Comparison of ENCODE assay signal across 14 mouse cellular contexts in the genomic region with DNA sequence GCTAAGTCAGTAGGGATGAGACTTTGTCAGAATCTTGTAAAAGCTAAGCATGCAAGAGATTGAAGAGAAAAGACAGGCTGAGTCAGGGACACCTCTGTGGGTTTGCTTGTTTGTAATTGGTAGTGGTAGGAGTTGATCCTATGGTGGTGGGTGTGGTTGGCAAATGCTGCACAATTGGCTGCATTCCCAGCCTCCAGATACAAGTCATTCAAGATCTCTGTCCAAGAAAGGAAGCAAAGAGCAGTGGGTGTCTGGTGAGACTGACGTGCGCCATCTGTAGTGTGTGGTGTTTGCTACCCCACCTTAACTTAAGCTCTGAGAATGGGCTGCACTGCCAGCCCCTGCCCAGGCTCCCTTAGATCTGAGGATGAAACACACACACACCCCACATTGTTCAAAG. TPM values are rescaled to one million over a fixed set of nuclear protein-coding genes. Genes with fewer than 3 reads are reported as not detected.
DNase-seq lines count a peak whose midpoint lies in the region.
"Had no signal": no experiment of that assay in that cellular context is flagged by ENCODE, and none has a peak within 500 bp of the region (broad histone marks: within the 10 kb centered on the region; RNA-seq: fewer than 3 reads in every experiment).

No protein-coding gene starts in this region.

- DNase-seq in cerebellum, postnatal 10 days: peak; percentile 48 to 68
- no peak for DNase-seq in cerebellum, adult 8-10 months
- peak; percentile 80 to 87 for DNase-seq in frontal cortex, postnatal 36 days (ENCODE audit: low spot score in 2 of 2)
- peak; percentile 18 to 90 for DNase-seq in left cerebral cortex, adult 8-10 months (ENCODE audit: low spot score in 2 of 2)
- peak; percentile 59 to 69 for DNase-seq in right cerebral cortex, postnatal 10 days (ENCODE audit: low spot score in 2 of 2)
- DNase-seq in testis, postnatal 10 days (ENCODE audit: low spot score): no peak
- no peak for DNase-seq in kidney, postnatal 4 days
- DNase-seq in kidney, postnatal 25 days: no peak
- DNase-seq: adrenal gland, postnatal 10 days; cerebellum, adult 9-11 months; gastrocnemius, postnatal 10 days; thymus, adult 18-20 months had no signal

RNA-seq across cellular contexts. Expression of a gene that starts 19.5 kb away (rescaled TPM):
- 1 to 10 TPM; 6.2 to 9.9 (median 7.2) TPM for total RNA-seq in left cerebral cortex, adult 8-10 months (2022)

RNA-seq across cellular contexts. Expression of a gene that starts 43.6 kb away (rescaled TPM):
- total RNA-seq in left cerebral cortex, adult 8-10 months (2022): under 1 TPM in 1 of 4 experiments, not detected in 3; 0.46 TPM
- total RNA-seq: adrenal gland, postnatal 10 days; ES-E14; gastrocnemius, postnatal 10 days; left cerebral cortex, postnatal 10 days had no signal

Comparison
In these comparisons a context has a peak if more than half of its experiments do, and no peak if none do; other contexts are left out.
1. DNase-seq: peak in cerebellum, postnatal 10 days (2 of 2), frontal cortex, postnatal 36 days (2 of 2), left cerebral cortex, adult 8-10 months (2 of 2) and right cerebral cortex, postnatal 10 days (2 of 2); none in cerebellum, adult 8-10 months (single experiment), testis, postnatal 10 days (single experiment), kidney, postnatal 4 days (0 of 2) and kidney, postnatal 25 days (0 of 2).